Comparison of ENCODE assay signal across 6 mouse cellular contexts in the genomic region with DNA sequence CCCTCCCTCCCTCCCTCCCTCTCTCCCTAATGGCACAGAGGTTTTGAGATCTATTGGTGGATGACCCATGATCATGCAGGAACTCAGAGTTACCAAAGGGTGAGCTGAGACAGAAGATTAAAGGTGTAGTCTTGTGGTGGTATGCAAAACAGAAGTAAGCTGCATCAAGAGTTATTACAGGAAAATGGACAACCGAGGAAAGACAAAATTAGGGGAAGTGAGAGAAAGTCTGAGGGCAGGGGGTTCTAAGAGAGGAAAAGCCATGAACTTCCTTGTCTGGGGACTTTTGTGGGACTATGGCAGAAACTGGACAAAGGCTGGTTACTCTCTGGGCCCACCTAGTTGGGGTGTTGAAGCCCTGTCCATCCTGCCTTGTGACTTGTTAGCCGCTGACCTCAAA. TPM values are rescaled to one million over a fixed set of nuclear protein-coding genes. Genes with fewer than 3 reads are reported as not detected.
ATAC-seq lines count a peak whose summit lies in the region.
"Had no signal": no experiment of that assay in that cellular context is flagged by ENCODE, and none has a peak within 500 bp of the region (broad histone marks: within the 10 kb centered on the region; RNA-seq: fewer than 3 reads in every experiment).

No protein-coding gene starts in this region.

- ATAC-seq in common myeloid progenitor, adult 5-6 weeks (replicated peaks; ENCODE audit: low read depth, poor library complexity, severe bottlenecking): peak; percentile 64
- ATAC-seq in granulocyte monocyte progenitor cell, adult 5-6 weeks (replicated peaks; ENCODE audit: poor library complexity, severe bottlenecking): peak; percentile 63
- ATAC-seq in hematopoietic stem cell, adult 5-6 weeks (replicated peaks in 1 of 2; ENCODE audit: insufficient read depth in 1 of 2, low FRiP score in 2 of 2, low TSS enrichment in 1 of 2, low read depth in 1 of 2, poor library complexity in 2 of 2, severe bottlenecking in 2 of 2): peak; percentile 4 to 13; a peak in 1 of 4 replicates
- peak; percentile 50 for ATAC-seq in megakaryocyte, adult 5-6 weeks (ENCODE audit: poor library complexity, severe bottlenecking)
- ATAC-seq in megakaryocyte progenitor cell, adult 5-6 weeks (replicated peaks; ENCODE audit: poor library complexity): peak; percentile 62

RNA-seq across cellular contexts. Expression of a gene that starts 11.1 kb away (rescaled TPM):
- not detected in 2 replicates for total RNA-seq in common myeloid progenitor, adult 5-6 weeks (2017)
- not detected in 2 replicates for total RNA-seq in granulocyte monocyte progenitor cell, adult 5-6 weeks (2014; fragmentation: Nextera tagmentation)
- total RNA-seq in granulocyte monocyte progenitor cell, adult 5-6 weeks (2017): not detected in 2 replicates
- not detected in 2 replicates for total RNA-seq in hematopoietic stem cell, adult 5-6 weeks (2017)
- not detected in 2 replicates for total RNA-seq in megakaryocyte, adult 5-6 weeks (2015)
- 0.29 TPM in 1 of 2 replicates, not detected in the other for total RNA-seq in megakaryocyte, adult 5-6 weeks (2017)
- total RNA-seq in megakaryocyte progenitor cell, adult 5-6 weeks (2015): not detected in 2 replicates
- total RNA-seq in megakaryocyte progenitor cell, adult 5-6 weeks (2017): 0.17 TPM in 1 of 2 replicates, not detected in the other
- total RNA-seq: MEL had no signal

Comparison
In these comparisons a context has a peak if more than half of its experiments do, and no peak if none do; other contexts are left out.
1. Peak in every context shown above with its lines: ATAC-seq.
2. ATAC-seq: peak in every context shown above with its lines; median percentile 64 in common myeloid progenitor, adult 5-6 weeks; 63 in granulocyte monocyte progenitor cell, adult 5-6 weeks; 62 in megakaryocyte progenitor cell, adult 5-6 weeks; 50 in megakaryocyte, adult 5-6 weeks; 8 in hematopoietic stem cell, adult 5-6 weeks.